Mouse (Mus musculus): ENCODE results near the gene Ccr1.

- TF ChIP-seq CTCF (IDR thresholded peaks at IDR 0.05; ENCODE audit: insufficient read depth, low read length) (no peak), POLR2A (IDR thresholded peaks at IDR 0.05; ENCODE audit: borderline replicate concordance, extremely low read depth, low read depth, low read length) (no peak)
Measured at GRCm38 (mm10) chr9:123949432-123949831, 19.1 kb downstream of the Ccr1 start.
